Mouse (Mus musculus) neural tube, embryonic 14.5 days (tissue): ENCODE measurements around the gene Kif13a. TPM values are rescaled to one million over a fixed set of nuclear protein-coding genes. Genes with fewer than 3 reads are reported as not detected.

Experiments used
- ATAC-seq: fragments of 200-750 bp; cut with Nextera tagmentation; 2 replicates; pipeline ENCODE4 v1.8.0; 2017; ENCODE audit warnings: low read depth, mild to moderate bottlenecking, moderate TSS enrichment, moderate library complexity
- H3K27ac ChIP-seq: fragments of 300-500 bp; sonication (generic); 2 replicates; pipeline ENCODE4 v1.5.1; 2014; ENCODE audit warnings: low read depth, mild to moderate bottlenecking, control low read depth, low read length, moderate library complexity, mixed read lengths
- H3K27me3 ChIP-seq: fragments of 300-500 bp; sonication (generic); 2 replicates; pipeline ENCODE4 v1.6.1; 2014; ENCODE audit warnings: low read length; ENCODE audit not compliant: control insufficient read depth, insufficient read depth
- H3K36me3 ChIP-seq: fragments of 300-500 bp; sonication (generic); 2 replicates; pipeline ENCODE4 v1.6.1; 2014; ENCODE audit warnings: low read length, mixed read lengths; ENCODE audit not compliant: control insufficient read depth, insufficient read depth
- H3K4me1 ChIP-seq: fragments of 300-500 bp; sonication (generic); 2 replicates; pipeline ENCODE4 v1.6.1; 2014; ENCODE audit warnings: low read length; ENCODE audit not compliant: control insufficient read depth, insufficient read depth
- H3K4me2 ChIP-seq: fragments of 300-500 bp; sonication (generic); 2 replicates; pipeline ENCODE4 v1.6.1; 2014; ENCODE audit warnings: mild to moderate bottlenecking, low read depth, low read length, control low read depth
- H3K4me3 ChIP-seq: fragments of 300-500 bp; sonication (generic); 2 replicates; pipeline ENCODE4 v1.5.1; 2014; ENCODE audit warnings: low read depth, low read length, control low read depth, mixed read lengths
- H3K9ac ChIP-seq: fragments of 300-500 bp; sonication (generic); replicated peaks from 2 replicates; pipeline ENCODE4 v1.6.1; 2014; ENCODE audit warnings: low read depth, mild to moderate bottlenecking, control low read depth, low read length, mixed read lengths
- H3K9me3 ChIP-seq: fragments of 300-500 bp; sonication (generic); 2 replicates; pipeline ENCODE4 v1.6.1; 2016; ENCODE audit warnings: low read length; ENCODE audit not compliant: control insufficient read depth
- WGBS: fragments of 180-500 bp; shearing (Covaris S2); extraction: QIAGEN DNeasy Blood & Tissue Kit; methylation state at CpG from one replicate; pipeline ENCODE4 v1.1.7; 2014; 5-methylcytosine and 5-hydroxymethylcytosine counted together
- polyA plus RNA-seq: library from polyadenylated mRNA; unstranded; fragments of >200 nt; fragmentation: Nextera tagmentation; extraction: Ambion mirVana; gene quantifications from 2 replicates; pipeline ENCODE4 v1.2.1, GENCODE M21; 2014

Kif13a gene
- polyA plus RNA-seq, 1 experiment from 2014 or later: 10.4 TPM

DNA sequence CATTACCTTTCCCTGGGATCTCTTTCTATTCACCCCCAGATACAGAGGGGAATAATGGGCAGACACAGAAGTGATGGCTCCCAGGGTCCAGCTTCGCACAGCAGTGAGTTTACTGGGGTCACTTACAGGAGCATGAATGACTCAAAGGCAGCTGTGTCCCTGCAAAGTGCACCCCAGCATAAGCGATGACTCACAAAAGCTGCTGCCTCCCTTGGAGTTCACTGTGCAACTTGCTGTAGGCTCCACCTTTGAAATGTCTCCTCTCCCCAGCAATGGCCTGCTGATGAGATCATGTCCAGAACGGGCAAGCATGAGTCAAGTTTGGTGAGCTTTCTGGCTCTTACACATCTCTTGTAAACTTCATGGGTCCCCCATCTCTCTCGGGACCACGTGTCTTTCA, 29.5 kb upstream of the Kif13a start:
- H3K4me2 ChIP-seq: no peak overlapping the region
- H3K27ac ChIP-seq: no peak overlapping the region
- H3K36me3 ChIP-seq: no peaks in the 10 kb centered on the region
- H3K27me3 ChIP-seq: no peaks in the 10 kb centered on the region
- no peak for ATAC-seq
- no peak overlapping the region for H3K4me3 ChIP-seq
- 91% methylated on average over 5 of the region's 5 CpGs for WGBS
- peaks cover 3% of the 10 kb centered on the region for H3K4me1 ChIP-seq
- H3K9me3 ChIP-seq: no peaks in the 10 kb centered on the region
- no peak overlapping the region for H3K9ac ChIP-seq

DNA sequence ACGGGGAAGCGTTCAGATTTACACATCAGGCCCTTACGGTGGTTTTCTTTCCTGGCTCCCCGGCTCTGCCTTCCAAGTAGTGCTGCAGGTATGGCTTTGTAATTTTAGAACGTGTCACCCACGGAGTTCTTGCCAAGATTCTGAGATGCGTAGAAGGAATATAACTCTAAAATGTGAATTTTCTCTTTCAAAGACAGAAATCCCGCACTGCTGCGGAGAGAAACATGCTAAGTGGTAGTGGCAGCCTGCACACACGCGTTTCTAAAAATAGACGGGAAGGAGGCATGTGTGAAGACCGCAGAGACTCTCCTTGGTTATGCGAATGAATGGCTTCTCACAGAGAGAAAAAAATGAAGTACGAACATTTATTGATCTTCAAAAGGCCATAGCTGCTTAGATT, 21.5 kb upstream of the Kif13a start:
- Histone ChIP-seq H3K9ac (no peak overlapping the region), H3K36me3 (no peaks in the 10 kb centered on the region), H3K4me2 (no peak overlapping the region), H3K4me3 (no peak overlapping the region), H3K9me3 (no peaks in the 10 kb centered on the region), H3K27ac (no peak overlapping the region), H3K4me1 (no peaks in the 10 kb centered on the region), H3K27me3 (no peaks in the 10 kb centered on the region)
- WGBS: 83% methylated on average over 15 of the region's 15 CpGs
- ATAC-seq: no peak

DNA sequence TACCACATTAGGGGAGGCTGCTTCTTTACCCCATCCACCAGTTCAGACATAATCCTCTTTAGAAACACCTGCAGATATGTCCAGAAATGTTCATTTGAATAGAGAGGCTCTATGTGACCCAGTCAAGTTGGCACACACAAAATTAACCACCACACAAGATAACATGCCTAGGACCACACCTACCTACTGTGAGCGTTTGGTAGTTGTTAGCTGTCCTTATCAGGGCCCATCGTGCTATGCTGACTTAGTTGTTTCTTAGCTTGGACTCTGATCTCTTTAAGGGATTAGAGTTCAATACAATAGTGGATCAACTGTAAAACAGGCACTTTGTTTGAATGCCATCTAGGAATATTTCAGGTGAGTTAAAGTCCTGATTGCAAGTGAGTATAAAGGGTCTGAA, 20.1 kb upstream of the Kif13a start:
- H3K36me3 ChIP-seq: no peaks in the 10 kb centered on the region
- no peak overlapping the region for H3K27ac ChIP-seq
- no peak overlapping the region for H3K4me2 ChIP-seq
- no peaks in the 10 kb centered on the region for H3K9me3 ChIP-seq
- no peak for ATAC-seq
- 90% methylated on average over 2 of the region's 2 CpGs for WGBS
- H3K4me1 ChIP-seq: no peaks in the 10 kb centered on the region
- no peaks in the 10 kb centered on the region for H3K27me3 ChIP-seq
- H3K4me3 ChIP-seq: no peak overlapping the region
- H3K9ac ChIP-seq: no peak overlapping the region

DNA sequence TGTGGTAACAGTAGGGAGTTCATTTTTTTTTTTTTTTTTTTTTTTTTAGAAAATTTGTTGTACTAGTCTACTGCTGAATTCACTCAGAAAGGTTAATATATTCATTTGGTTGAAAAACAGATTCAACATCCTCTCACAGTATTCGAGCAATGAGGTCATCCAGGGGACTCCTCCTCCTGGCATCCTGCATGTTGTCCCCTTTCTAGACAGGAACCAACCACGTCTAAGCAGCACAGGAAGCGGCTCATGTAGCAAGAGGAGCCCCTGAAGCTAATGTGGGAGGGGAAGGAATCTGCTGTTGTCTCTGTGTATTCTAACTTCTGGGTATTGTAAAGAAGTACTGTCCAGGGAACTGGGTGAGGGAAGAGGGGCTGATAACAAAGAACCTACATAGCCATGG, 18.4 kb upstream of the Kif13a start:
- Histone ChIP-seq H3K9me3 (no peaks in the 10 kb centered on the region), H3K27ac (no peak overlapping the region), H3K4me3 (no peak overlapping the region), H3K4me2 (no peak overlapping the region), H3K27me3 (no peaks in the 10 kb centered on the region), H3K9ac (no peak overlapping the region), H3K4me1 (no peaks in the 10 kb centered on the region), H3K36me3 (no peaks in the 10 kb centered on the region)
- ATAC-seq: no peak
- WGBS: 85% methylated on average over 3 of the region's 3 CpGs

DNA sequence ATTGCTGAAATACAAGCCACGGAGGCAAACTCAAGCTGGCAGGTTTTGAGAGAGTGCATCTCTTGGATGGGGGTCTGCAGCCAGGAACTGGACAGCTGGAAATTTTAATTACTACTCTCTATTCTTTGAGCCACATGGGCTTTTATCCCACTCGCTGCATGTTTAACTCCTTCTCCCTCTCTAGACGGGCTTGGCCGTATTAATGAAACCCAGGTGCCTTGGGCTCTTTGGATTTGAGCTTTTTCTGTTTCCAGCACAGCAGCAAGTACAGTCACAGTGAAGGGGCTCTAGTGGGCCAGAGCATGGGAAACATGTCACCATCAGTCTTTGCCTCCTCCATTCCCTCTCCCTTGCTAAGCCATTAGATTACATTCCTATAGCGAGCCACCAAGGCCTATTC, 16.4 kb upstream of the Kif13a start:
- no peak for ATAC-seq
- Histone ChIP-seq H3K4me3 (no peak overlapping the region), H3K27me3 (no peaks in the 10 kb centered on the region), H3K4me2 (no peak overlapping the region), H3K36me3 (no peaks in the 10 kb centered on the region), H3K9me3 (no peaks in the 10 kb centered on the region), H3K27ac (no peak overlapping the region), H3K9ac (no peak overlapping the region), H3K4me1 (no peaks in the 10 kb centered on the region)
- WGBS: 55% methylated on average over 5 of the region's 5 CpGs

DNA sequence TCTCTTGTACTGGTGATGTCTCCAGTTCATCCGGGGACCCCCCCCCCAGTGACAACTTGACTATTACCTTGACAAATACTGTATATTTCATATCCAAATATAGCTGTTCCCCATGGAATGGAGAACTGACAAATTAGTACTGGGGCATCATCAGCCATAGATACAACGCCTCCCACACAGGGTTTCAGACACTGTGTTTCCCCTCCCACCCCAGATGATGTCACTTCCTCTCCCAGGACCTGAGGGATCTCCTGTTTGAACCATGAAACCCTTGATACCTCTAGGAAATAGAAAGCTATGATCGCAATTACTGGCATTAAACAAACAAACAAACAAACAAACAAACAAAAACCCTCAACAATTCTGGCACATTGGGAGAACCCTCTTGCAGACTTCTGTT, 15.6 kb upstream of the Kif13a start:
- Histone ChIP-seq H3K27ac (no peak overlapping the region), H3K27me3 (no peaks in the 10 kb centered on the region), H3K9me3 (no peaks in the 10 kb centered on the region), H3K9ac (no peak overlapping the region), H3K4me3 (no peak overlapping the region), H3K4me1 (no peaks in the 10 kb centered on the region), H3K4me2 (no peak overlapping the region), H3K36me3 (no peaks in the 10 kb centered on the region)
- no peak for ATAC-seq
- 86% methylated on average over 3 of the region's 3 CpGs for WGBS

DNA sequence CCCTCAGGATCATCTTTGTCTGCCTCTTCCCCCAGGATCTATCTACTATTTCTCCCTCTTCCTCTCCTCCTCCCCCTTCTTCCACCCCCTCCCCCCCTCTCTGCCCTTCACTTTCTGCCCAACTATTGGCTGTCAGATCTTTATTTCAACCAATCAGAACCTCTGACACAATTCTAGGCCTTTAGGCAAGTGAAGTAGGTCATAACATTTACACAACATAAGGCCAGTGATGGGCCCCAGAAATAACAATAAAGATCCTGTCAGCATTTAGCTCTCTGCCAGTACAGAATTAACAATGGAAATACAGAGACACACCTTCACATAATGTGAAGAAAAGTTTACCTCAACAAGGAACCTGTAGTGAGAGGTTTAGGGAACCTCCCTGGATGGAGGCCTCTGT, 13.6 kb upstream of the Kif13a start:
- H3K27ac ChIP-seq: no peak overlapping the region
- no peak overlapping the region for H3K9ac ChIP-seq
- no peaks in the 10 kb centered on the region for H3K36me3 ChIP-seq
- H3K27me3 ChIP-seq: no peaks in the 10 kb centered on the region
- H3K4me1 ChIP-seq: no peaks in the 10 kb centered on the region
- no peak overlapping the region for H3K4me2 ChIP-seq
- no peak for ATAC-seq
- no peak overlapping the region for H3K4me3 ChIP-seq
- no peaks in the 10 kb centered on the region for H3K9me3 ChIP-seq

DNA sequence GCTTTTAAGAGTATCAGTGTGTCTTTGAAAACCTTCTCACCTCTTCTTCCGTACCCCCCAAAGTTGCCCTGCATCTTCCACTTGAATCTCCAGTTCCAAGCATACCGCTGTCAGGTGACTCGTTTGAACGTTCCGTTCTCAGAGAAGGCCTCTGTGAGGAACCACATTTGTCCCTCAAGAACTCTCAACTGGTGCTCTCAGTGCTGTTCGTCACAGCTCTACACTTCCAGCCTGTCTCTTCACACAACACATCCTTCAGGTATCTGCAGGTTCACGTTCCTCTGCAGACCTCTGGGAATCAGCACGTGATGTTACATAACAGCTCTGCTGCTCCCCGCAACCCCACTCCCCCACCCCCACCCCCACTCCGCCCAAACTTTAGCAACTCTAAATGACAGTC, 4.4 kb upstream of the Kif13a start:
- Histone ChIP-seq H3K9ac (no peak overlapping the region), H3K27me3 (no peaks in the 10 kb centered on the region), H3K36me3 (no peaks in the 10 kb centered on the region), H3K4me3 (no peak overlapping the region), H3K27ac (no peak overlapping the region), H3K9me3 (no peaks in the 10 kb centered on the region), H3K4me1 (0 out of 2 replicates have a peak, but pooled peaks cover 3% of the 10 kb centered on the region), H3K4me2 (no peak overlapping the region)
- 82% methylated on average over 10 of the region's 10 CpGs for WGBS
- ATAC-seq: no peak

DNA sequence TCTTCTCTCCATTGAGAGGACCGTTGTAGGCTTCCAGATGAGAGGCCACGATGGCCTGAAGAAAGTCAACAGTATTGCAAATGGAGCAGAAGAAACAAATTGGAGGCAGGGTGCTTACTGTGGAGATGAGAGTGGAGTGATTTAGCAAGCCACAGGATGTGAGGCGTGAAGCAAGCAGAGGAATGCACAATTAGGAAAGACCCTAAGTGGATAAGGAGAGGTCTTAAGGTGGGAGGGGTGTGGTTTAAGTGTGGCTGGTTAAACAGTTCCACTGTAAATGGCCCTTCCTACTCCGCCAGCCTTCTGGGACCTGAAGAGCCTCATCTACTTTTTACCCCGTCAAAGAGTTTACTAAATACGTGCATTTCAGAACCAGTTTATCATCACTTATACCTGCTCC, 3.2 kb upstream of the Kif13a start:
- WGBS: 78% methylated on average over 6 of the region's 6 CpGs
- ATAC-seq: no peak
- no peak overlapping the region for H3K27ac ChIP-seq
- no peaks in the 10 kb centered on the region for H3K9me3 ChIP-seq
- no peak overlapping the region for H3K4me3 ChIP-seq
- H3K9ac ChIP-seq: no peak overlapping the region
- H3K27me3 ChIP-seq: no peaks in the 10 kb centered on the region
- H3K4me2 ChIP-seq: no peak overlapping the region
- no peaks in the 10 kb centered on the region for H3K36me3 ChIP-seq
- H3K4me1 ChIP-seq: peaks cover 6% of the 10 kb centered on the region; the same call in 1 of the 2 replicates

DNA sequence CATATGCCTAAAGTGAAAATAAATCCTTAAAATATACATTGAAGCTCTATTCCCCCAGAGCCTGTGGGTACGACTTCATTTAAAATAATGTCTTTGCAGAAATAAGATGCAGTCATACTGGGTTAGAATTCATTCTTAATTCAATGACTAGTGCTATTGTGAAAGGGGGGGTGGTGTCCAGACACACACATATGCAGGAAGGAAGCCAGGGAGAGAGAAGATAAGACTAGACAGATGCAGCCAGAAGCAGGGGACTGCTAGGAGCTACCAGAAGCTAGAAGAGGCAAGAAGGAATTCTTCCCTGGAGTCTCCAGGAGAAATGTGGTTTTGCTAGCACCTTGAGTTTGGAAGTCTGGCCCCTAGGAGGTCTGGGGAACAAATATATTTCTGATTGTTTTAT, 2.4 kb upstream of the Kif13a start:
- Histone ChIP-seq H3K27ac (no peak overlapping the region), H3K4me2 (no peak overlapping the region), H3K4me3 (no peak overlapping the region), H3K4me1 (peaks cover 6% of the 10 kb centered on the region; the same call in 1 of the 2 replicates), H3K36me3 (no peaks in the 10 kb centered on the region), H3K9ac (no peak overlapping the region), H3K27me3 (no peaks in the 10 kb centered on the region), H3K9me3 (no peaks in the 10 kb centered on the region)
- no peak for ATAC-seq
- WGBS: 95% methylated on average over 1 of the region's 1 CpGs
